Mouse (Mus musculus) liver, adult 2 months (tissue): ENCODE results near the gene Erp29. TPM values are rescaled to one million over a fixed set of nuclear protein-coding genes. Genes with fewer than 3 reads are reported as not detected.
A peak's percentile ranks its signal among the peaks of the same experiment; 100 is the strongest.
"Not testable (repeated sequence)": the region's sequence is repeated elsewhere in the genome, so short reads cannot be mapped to it uniquely, and the experiment has no call there.

Experiments used
- DNase-seq: peaks from one replicate; pipeline ENCODE4 v3.0.0-alpha.2; 2011; ENCODE audit warnings: low read depth, low spot score; ENCODE audit errors: extremely low read depth
- H3K27ac ChIP-seq: fragments of 200-500 bp; replicated peaks from 2 replicates; pipeline ENCODE4 v1.5.1; 2012; ENCODE audit warnings: low read depth, mild to moderate bottlenecking, control low read depth, inconsistent platforms, low read length; ENCODE audit not compliant: insufficient read depth
- H3K27me3 ChIP-seq: fragments of 200-500 bp; 2 replicates; pipeline ENCODE4 v1.6.1; 2012; ENCODE audit warnings: mild to moderate bottlenecking, moderate library complexity, low read length, inconsistent platforms; ENCODE audit not compliant: control insufficient read depth, insufficient read depth
- H3K36me3 ChIP-seq: fragments of 200-500 bp; 2 replicates; pipeline ENCODE4 v1.6.1; 2012; ENCODE audit warnings: low read length, inconsistent platforms; ENCODE audit not compliant: control insufficient read depth, insufficient read depth
- H3K4me1 ChIP-seq: fragments of 200-500 bp; 2 replicates; pipeline ENCODE4 v1.6.1; 2011; ENCODE audit warnings: low read length; ENCODE audit not compliant: control insufficient read depth, insufficient read depth
- H3K4me3 ChIP-seq: fragments of 200-500 bp; 2 replicates; pipeline ENCODE4 v1.5.1; 2011; ENCODE audit warnings: low read depth, mild to moderate bottlenecking, control low read depth, low read length, moderate library complexity; ENCODE audit not compliant: insufficient read depth
- H3K79me2 ChIP-seq: fragments of 200-500 bp; 2 replicates; pipeline ENCODE4 v1.6.1; 2012; ENCODE audit warnings: inconsistent platforms, mild to moderate bottlenecking, low read length, moderate library complexity; ENCODE audit not compliant: control insufficient read depth, insufficient read depth
- H3K9ac ChIP-seq: fragments of 200-500 bp; 2 replicates; pipeline ENCODE4 v1.6.1; 2012; ENCODE audit warnings: low read depth, mild to moderate bottlenecking, control low read depth, inconsistent platforms, low read length
- CTCF ChIP-seq: fragments of 200-500 bp; IDR thresholded peaks from 2 replicates; pipeline ENCODE4 v1.5.1; 2011; ENCODE audit warnings: low read depth, low read length, control low read depth
- POLR2A ChIP-seq: fragments of 200-500 bp; IDR thresholded peaks from 2 replicates; pipeline ENCODE4 v1.6.1; 2011; ENCODE audit warnings: low read length, control low read depth; ENCODE audit not compliant: insufficient read depth; ENCODE audit errors: extremely low read depth
- WGBS: fragments of 180-500 bp; shearing (Covaris S2); methylation state at CpG from one replicate; pipeline ENCODE4 v1.1.7; 2018; 5-methylcytosine and 5-hydroxymethylcytosine counted together
- polyA plus RNA-seq: library from polyadenylated mRNA; depleted of rRNA; stranded (reverse); fragments of >200 nt; gene quantifications from 2 replicates; pipeline ENCODE4 v1.2.3, GENCODE M21; 2012; rRNA removed
- total RNA-seq: library from RNA; depleted of rRNA; stranded (reverse); fragments of >200 nt; gene quantifications from 2 replicates; pipeline ENCODE4 v1.2.3, GENCODE M21; 2014; rRNA removed

Erp29 gene
- total RNA-seq, result 21.9 and 30.0 TPM in 2 replicates
- polyA plus RNA-seq, result 21.5 and 27.1 TPM in 2 replicates

DNA sequence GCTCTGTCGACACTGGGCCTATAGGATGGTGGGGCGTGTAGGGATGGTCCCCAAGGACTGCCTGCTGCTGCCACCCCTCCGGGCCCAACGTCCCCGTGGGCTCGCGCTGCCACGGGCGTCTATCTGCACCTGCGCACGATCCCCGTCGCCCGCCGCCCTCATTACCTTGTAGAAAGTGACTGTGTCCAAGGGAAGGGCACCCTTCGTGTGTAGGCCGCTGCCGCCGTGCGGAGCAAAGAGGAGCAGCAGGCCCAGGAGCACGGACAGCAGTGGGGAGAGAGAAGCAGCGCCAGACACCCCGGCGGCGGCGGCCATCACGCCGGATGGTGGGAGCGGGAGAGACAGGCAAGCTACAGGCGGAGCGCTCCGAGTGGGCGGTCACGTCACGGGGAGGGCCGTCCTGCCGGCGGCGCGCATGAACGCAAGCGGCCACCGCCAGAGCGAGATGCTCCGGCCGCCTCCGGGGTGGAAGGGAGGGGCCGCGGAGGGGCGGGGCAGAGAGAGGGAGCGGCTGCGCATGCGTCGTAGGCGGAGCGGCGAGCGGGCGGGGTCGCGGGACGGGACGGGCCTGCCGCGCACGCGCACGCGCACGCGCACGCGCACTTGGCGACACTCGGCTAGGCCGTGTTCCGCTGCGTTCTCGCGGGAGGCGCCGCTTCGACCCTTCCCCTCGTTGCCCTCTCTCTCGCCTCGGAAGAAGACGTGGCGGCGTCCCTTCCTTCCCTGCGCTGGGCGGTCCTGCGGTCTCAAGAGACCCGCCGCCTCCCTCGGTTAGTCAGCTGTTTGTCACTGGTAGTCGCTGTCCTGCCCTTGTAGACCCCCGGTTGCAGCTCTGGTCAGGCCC lies at the start of gene Erp29:
TSS of gene Erp29 (minus strand) at position 481 of the 844 bp plus-strand sequence.
- under 1% methylated on average over 80 of the region's 97 CpGs for WGBS
- H3K4me1 ChIP-seq, result peaks cover 9% of the 10 kb centered on the region
- H3K4me3 ChIP-seq, result peak within 1 kb of the TSS; percentile 96
- H3K27ac ChIP-seq, result peak within 1 kb of the TSS; percentile 94
- no peaks in the 10 kb centered on the region; the same call in 1 of the 2 replicates for H3K79me2 ChIP-seq
- peak; percentile 78 for DNase-seq
- peak within 1 kb of the TSS; percentile 95 for H3K9ac ChIP-seq
- TF ChIP-seq POLR2A (peak; percentile 95), CTCF (no peak)
- no peaks in the 10 kb centered on the region for H3K27me3 ChIP-seq
- peaks cover 7% of the 10 kb centered on the region; the same call in 1 of the 2 replicates for H3K36me3 ChIP-seq

DNA sequence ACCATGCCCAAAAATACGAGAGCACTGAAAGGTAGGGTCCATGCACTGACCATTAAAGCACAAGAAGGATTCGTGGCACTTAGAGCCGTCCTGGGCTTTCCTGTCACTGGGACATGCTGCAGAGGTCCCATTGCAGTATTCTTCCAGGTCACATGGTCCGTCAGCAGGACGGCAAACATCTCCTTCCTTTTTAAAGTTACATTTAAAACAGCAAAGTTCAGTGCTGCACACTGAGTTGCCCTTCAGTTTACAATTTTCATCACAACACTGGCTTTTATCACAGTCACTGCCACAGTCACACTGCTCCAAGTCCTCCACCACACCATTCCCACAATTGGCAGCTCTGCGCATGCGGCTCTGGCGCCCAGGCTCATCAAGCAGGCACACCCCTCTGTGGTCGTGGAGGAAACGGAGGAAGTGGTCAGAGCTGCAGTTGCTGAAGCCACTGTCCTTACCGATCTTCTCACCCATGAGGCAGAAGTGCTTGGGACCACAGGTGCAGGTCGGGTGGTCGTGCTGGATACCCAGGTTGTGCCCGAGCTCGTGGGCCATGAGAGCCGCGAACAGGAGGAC lies 49.2 kb upstream of the Erp29 start:
- H3K4me1 ChIP-seq, H3K79me2 ChIP-seq, H3K4me3 ChIP-seq, H3K27me3 ChIP-seq, H3K27ac ChIP-seq, H3K36me3 ChIP-seq, H3K9ac ChIP-seq: not testable (repeated sequence)
- peak; percentile 15 for DNase-seq
- 48% methylated on average over 10 of the region's 17 CpGs for WGBS

DNA sequence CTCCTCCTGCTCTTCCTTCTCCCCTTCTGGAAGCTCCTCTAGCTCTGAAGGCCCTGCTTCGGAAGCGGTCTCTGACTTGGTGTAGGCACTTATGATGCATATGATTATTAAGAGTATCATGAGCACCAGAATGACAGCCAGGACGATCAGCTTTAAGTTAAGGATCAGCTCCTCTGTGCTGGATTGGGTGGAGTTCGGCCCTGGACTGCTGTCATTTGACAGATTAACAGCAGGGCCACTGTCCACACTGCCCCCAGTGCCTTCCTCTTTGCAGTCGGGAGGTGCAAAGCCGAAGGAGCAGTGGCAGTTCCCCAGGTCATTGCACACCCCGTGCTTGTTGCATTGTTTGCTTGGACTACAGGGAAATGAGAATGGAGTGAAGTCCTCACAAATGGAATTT lies 48.4 kb upstream of the Erp29 start:
- DNase-seq, result no peak
- Histone ChIP-seq H3K27me3 (no peaks in the 10 kb centered on the region), H3K9ac (no peak overlapping the region), H3K27ac (no peak overlapping the region), H3K36me3 (no peaks in the 10 kb centered on the region), H3K79me2 (no peaks in the 10 kb centered on the region), H3K4me3 (no peak overlapping the region), H3K4me1 (no peaks in the 10 kb centered on the region)
- 47% methylated on average over 7 of the region's 7 CpGs for WGBS
- TF ChIP-seq POLR2A (no peak), CTCF (no peak)

DNA sequence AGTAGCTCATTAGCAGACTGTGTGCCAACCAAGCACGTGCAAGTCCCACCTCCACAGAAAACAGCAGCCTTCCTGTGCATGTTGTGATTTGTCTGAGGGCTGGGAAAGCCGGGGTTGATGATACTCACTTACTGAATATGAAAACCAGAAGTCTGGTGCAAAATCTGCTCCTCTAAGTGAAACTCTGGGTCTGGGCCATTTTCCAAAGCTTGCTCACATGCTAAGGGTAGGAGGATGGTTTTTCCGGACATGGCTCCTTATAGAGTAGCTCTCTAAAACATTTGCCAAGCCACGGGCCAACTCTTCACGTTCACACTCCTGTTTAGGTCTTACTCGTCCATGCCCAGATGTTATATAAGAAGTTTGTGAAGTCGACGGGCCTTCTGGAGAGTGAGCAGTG lies 41.0 kb upstream of the Erp29 start:
- WGBS, result 74% methylated on average over 8 of the region's 8 CpGs
- no peaks in the 10 kb centered on the region for H3K79me2 ChIP-seq
- no peak overlapping the region for H3K9ac ChIP-seq
- no peak for DNase-seq
- H3K4me3 ChIP-seq, result no peak overlapping the region
- H3K4me1 ChIP-seq, result no peaks in the 10 kb centered on the region
- TF ChIP-seq CTCF, result no peak
- TF ChIP-seq POLR2A, result no peak
- H3K27ac ChIP-seq, result no peak overlapping the region
- H3K36me3 ChIP-seq, result no peaks in the 10 kb centered on the region
- H3K27me3 ChIP-seq, result no peaks in the 10 kb centered on the region

DNA sequence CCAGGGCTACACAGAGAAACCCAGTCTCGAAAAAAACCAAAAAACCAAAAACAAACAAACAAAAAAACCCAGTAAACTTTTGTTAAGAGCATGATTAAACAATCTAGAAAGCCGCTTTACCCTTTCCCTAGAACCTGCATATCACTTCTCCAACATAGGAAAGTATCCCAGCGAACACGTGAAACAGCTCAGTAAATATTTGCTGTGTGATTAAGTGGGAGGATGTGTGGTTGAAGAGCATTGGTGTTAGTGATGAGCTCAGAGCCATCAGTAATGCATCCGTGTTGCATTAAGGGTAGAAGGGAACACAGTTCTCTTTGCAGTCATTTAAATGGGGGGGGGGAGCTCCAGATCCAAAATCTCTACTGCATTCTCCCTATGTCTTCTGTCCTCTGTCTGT lies 32.5 kb upstream of the Erp29 start:
- no peaks in the 10 kb centered on the region for H3K4me1 ChIP-seq

DNA sequence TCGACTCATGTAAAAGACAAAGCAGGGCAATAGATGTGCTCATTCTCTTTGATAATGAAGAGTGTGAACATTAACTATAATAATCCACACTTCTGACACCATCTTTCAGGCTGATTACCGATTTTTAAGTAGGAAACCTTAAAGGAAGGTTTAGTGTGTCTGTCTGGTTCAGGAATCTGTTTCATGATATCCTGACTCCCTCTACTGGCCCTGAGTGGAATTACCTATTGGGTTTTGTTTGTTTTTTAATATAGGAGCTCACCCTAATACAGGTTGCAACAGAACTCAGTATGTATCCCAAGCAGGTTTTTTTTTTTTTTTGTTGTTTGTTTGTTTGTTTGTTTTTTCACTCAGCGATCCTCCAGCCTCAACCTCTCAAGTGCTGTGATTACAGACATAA lies 25.4 kb upstream of the Erp29 start:
- WGBS, result 35% methylated on average over 3 of the region's 3 CpGs
- Histone ChIP-seq H3K4me3 (no peak overlapping the region), H3K27ac (no peak overlapping the region), H3K27me3 (no peaks in the 10 kb centered on the region), H3K4me1 (no peaks in the 10 kb centered on the region), H3K79me2 (no peaks in the 10 kb centered on the region), H3K9ac (no peak overlapping the region), H3K36me3 (no peaks in the 10 kb centered on the region)
- peak; percentile 31 for TF ChIP-seq CTCF
- TF ChIP-seq POLR2A, result no peak
- DNase-seq, result peak; percentile 61

More for the DNA sequence above, 32.5 kb upstream of the Erp29 start:
- TF ChIP-seq POLR2A (no peak), CTCF (no peak)
- Histone ChIP-seq H3K79me2 (no peaks in the 10 kb centered on the region), H3K36me3 (no peaks in the 10 kb centered on the region), H3K4me3 (no peak overlapping the region), H3K9ac (no peak overlapping the region), H3K27me3 (no peaks in the 10 kb centered on the region), H3K27ac (no peak overlapping the region)
- WGBS, result 30% methylated on average over 5 of the region's 5 CpGs
- peak; percentile 8 for DNase-seq
